Mouse (Mus musculus) lung, adult 2 months (tissue): ENCODE measurements around the gene Zfp319.

Experiments used
- CTCF ChIP-seq: fragments of 200-500 bp; IDR thresholded peaks from 2 replicates; pipeline ENCODE4 v1.5.1; 2011; ENCODE audit warnings: mild to moderate bottlenecking, low read length, control low read depth; ENCODE audit not compliant: insufficient read depth
- POLR2A ChIP-seq: fragments of 200-500 bp; IDR thresholded peaks from 2 replicates; pipeline ENCODE4 v1.6.1; 2011; ENCODE audit warnings: low read depth, mild to moderate bottlenecking, control low read depth, low read length, borderline replicate concordance; ENCODE audit errors: extremely low read depth

DNA sequence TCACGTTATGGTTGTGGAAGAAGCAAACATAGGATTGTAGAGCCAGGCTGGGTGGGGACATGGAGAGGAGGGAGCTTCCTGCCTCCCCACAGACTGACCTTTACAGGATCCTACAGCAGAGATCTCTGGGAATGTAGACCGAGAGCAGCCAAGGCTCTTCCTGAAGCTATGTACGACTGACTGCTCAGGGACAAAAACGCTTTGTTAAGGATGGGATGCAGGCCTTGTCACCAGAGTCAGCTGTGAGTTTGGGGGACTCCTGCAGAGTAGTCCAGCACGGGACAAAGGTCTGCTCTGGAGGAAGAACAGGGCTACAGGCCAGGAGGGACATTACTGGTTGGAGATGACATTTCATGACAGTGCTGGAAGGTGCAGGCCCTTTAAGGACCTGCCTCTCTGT, 7.1 kb downstream of the Zfp319 start:
- TF ChIP-seq CTCF (no peak), POLR2A (no peak)
